ENCODE assay signal across 19 mouse cellular contexts in genomic region chr15:12674026-12674425, GRCm38 (mm10).
"Had no signal": no experiment of that assay in that cellular context is flagged by ENCODE, and none has a peak within 500 bp of the region (broad histone marks: within the 10 kb centered on the region; RNA-seq: fewer than 3 reads in every experiment).

No protein-coding gene starts in this region.

- DNase-seq: liver; lung, adult 2 months; lung, postnatal 14 days; lung, postnatal 4 days; midbrain, embryonic 14.5 days; right cerebral cortex, adult 18-20 months; right cerebral cortex, postnatal 14 days; right cerebral cortex, postnatal 4 days; thymus, adult 2 months; thymus, postnatal 14 days had no signal

- ATAC-seq: hindbrain, postnatal 0 days; inflammation-experienced regulatory T-cells, adult 6 months; intestine, embryonic 16.5 days; liver, embryonic 12.5 days had no signal

- H3K36me3 ChIP-seq: limb, embryonic 10.5 days; limb, embryonic 13.5 days; liver, embryonic 12.5 days; liver, embryonic 15.5 days had no signal

- H3K27me3 ChIP-seq: limb, embryonic 13.5 days; liver, embryonic 12.5 days; liver, embryonic 15.5 days had no signal

- H3K4me1 ChIP-seq: limb, embryonic 13.5 days; liver, embryonic 12.5 days; liver, embryonic 15.5 days had no signal

- H3K9ac ChIP-seq: limb, embryonic 13.5 days; liver, embryonic 12.5 days; liver, embryonic 15.5 days had no signal

- H3K9me3 ChIP-seq: limb, embryonic 10.5 days; liver, embryonic 12.5 days; liver, embryonic 15.5 days had no signal

- H3K4me3 ChIP-seq: limb, embryonic 10.5 days; limb, embryonic 13.5 days; liver, embryonic 12.5 days; liver, embryonic 15.5 days had no signal

- H3K4me2 ChIP-seq: limb, embryonic 13.5 days; liver, embryonic 12.5 days; liver, embryonic 15.5 days; midbrain, embryonic 11.5 days had no signal

- H3K27ac ChIP-seq: hindbrain, postnatal 0 days; limb, embryonic 10.5 days; limb, embryonic 13.5 days; liver, embryonic 12.5 days; liver, embryonic 15.5 days; stomach, postnatal 0 days had no signal
